ENCODE assay signal across 9 mouse cellular contexts in genomic region chr16:91076180-91076579, GRCm38 (mm10). TPM values are rescaled to one million over a fixed set of nuclear protein-coding genes. Genes with fewer than 3 reads are reported as not detected.
DNase-seq lines count a peak whose midpoint lies in the region.
"Had no signal": no experiment of that assay in that cellular context is flagged by ENCODE, and none has a peak within 500 bp of the region (broad histone marks: within the 10 kb centered on the region; RNA-seq: fewer than 3 reads in every experiment).

No protein-coding gene starts in this region.

- DNase-seq in heart, adult 11 months: peak; percentile 88
- no peak for DNase-seq in heart, adult 9 months (ENCODE audit: low spot score in 2 of 2)
- DNase-seq in 3T3-L1 (ENCODE audit: low read depth, low spot score): peak; percentile 25
- DNase-seq in T-cell, adult 2 months (ENCODE audit: low spot score): peak; percentile 60
- peak; percentile 24 for DNase-seq in lung, postnatal 25 days (ENCODE audit: low spot score)
- no peak for DNase-seq in urinary bladder, adult 2 months (ENCODE audit: low spot score)
- no peak for DNase-seq in forebrain, embryonic 10.5 days (ENCODE audit: extremely low spot score, low spot score)
- DNase-seq in gastrocnemius, adult 8-10 months (ENCODE audit: low spot score in 2 of 2): no peak

- H3K27ac ChIP-seq in forebrain, embryonic 10.5 days: no peak overlapping the region
- H3K27ac ChIP-seq: limb, embryonic 13.5 days had no signal

- no peak overlapping the region for H3K4me3 ChIP-seq in forebrain, embryonic 10.5 days
- H3K4me3 ChIP-seq: limb, embryonic 13.5 days had no signal

- WGBS in forebrain, embryonic 10.5 days: 80% methylated on average over 5 of the region's 5 CpGs

- 0 out of 2 replicates have a peak, but pooled peaks cover 5% of the 10 kb centered on the region for H3K4me1 ChIP-seq in forebrain, embryonic 10.5 days
- H3K4me1 ChIP-seq: limb, embryonic 13.5 days had no signal

- H3K27me3 ChIP-seq in forebrain, embryonic 10.5 days (ENCODE audit: poor library complexity, severe bottlenecking): peaks cover 34% of the 10 kb centered on the region

- no peaks in the 10 kb centered on the region for H3K36me3 ChIP-seq in forebrain, embryonic 10.5 days (replicated peaks)
- H3K36me3 ChIP-seq: limb, embryonic 13.5 days had no signal

- peaks cover 9% of the 10 kb centered on the region for H3K9me3 ChIP-seq in forebrain, embryonic 10.5 days
- H3K9me3 ChIP-seq: limb, embryonic 13.5 days had no signal

RNA-seq across cellular contexts. Expression of gene 4932438H23Rik, which starts 18.7 kb away (rescaled TPM):
- polyA plus RNA-seq in urinary bladder, adult 2 months (2012; rRNA removed): 0.87 and 0.94 TPM in 2 replicates
- 0.10 and 0.12 TPM in 2 replicates for polyA plus RNA-seq in forebrain, embryonic 10.5 days (2016; fragmentation: Nextera tagmentation; extraction: Ambion mirVana)
- under 1 TPM in 3 of 4 experiments, not detected in 1; 0.19 to 0.39 (median 0.34) TPM for total RNA-seq in gastrocnemius, adult 8-10 months (2022)

RNA-seq across cellular contexts. Expression of gene Paxbp1, which starts 31.8 kb away (rescaled TPM):
- polyA plus RNA-seq in urinary bladder, adult 2 months (2012; rRNA removed): 51.5 and 63.4 TPM in 2 replicates
- 67.0 and 70.8 TPM in 2 replicates for polyA plus RNA-seq in forebrain, embryonic 10.5 days (2016; fragmentation: Nextera tagmentation; extraction: Ambion mirVana)
- total RNA-seq in gastrocnemius, adult 8-10 months (2022): 10 to 100 TPM in 1 of 4 experiments, 1 to 10 TPM in 3; 5.0 to 10.3 (median 6.2) TPM

Comparison
In these comparisons a context has a peak if more than half of its experiments do, and no peak if none do; other contexts are left out.
1. DNase-seq: peak in heart, adult 11 months (single experiment), 3T3-L1 (single experiment), T-cell, adult 2 months (single experiment) and lung, postnatal 25 days (single experiment); none in heart, adult 9 months (0 of 2), urinary bladder, adult 2 months (single experiment), forebrain, embryonic 10.5 days (single experiment) and gastrocnemius, adult 8-10 months (0 of 2).